Mouse (Mus musculus) heart, adult 2 months (tissue): ENCODE data around the gene Gsta1.
"Not testable (repeated sequence)": the region's sequence is repeated elsewhere in the genome, so short reads cannot be mapped to it uniquely, and the experiment has no call there.

Experiments used
- CTCF ChIP-seq: fragments of 200-600 bp; IDR thresholded peaks from 2 replicates; pipeline ENCODE4 v1.8.1; 2022; ENCODE audit warnings: antibody characterized with exemption, mild to moderate bottlenecking, moderate library complexity
- EP300 ChIP-seq: fragments of 200-500 bp; IDR thresholded peaks from 2 replicates; pipeline ENCODE4 v1.6.1; 2011; ENCODE audit warnings: low read depth, low read length, control low read depth; ENCODE audit not compliant: insufficient read depth
- POLR2A ChIP-seq: fragments of 200-500 bp; IDR thresholded peaks from 2 replicates; pipeline ENCODE4 v1.6.1; 2011; ENCODE audit warnings: mild to moderate bottlenecking, low read depth, low read length, control low read depth; ENCODE audit not compliant: insufficient read depth

- TF ChIP-seq CTCF, EP300, POLR2A: not testable (repeated sequence)
Measured at GRCm38 (mm10) chr9:78282002-78282711, 51.7 kb downstream of the Gsta1 start.
